Mouse (Mus musculus) hindbrain, embryonic 16.5 days (tissue): Measurements from ENCODE around the gene Gm9195. TPM values are rescaled to one million over a fixed set of nuclear protein-coding genes. Genes with fewer than 3 reads are reported as not detected.
A peak's percentile ranks its signal among the peaks of the same experiment; 100 is the strongest.

Experiments
- ATAC-seq: fragments of 200-750 bp; cut with Nextera tagmentation; 2 replicates; pipeline ENCODE4 v1.8.0; 2017; ENCODE audit warnings: moderate TSS enrichment, moderate library complexity
- H3K27ac ChIP-seq: fragments of 300-500 bp; sonication (generic); 2 replicates; pipeline ENCODE4 v1.5.1; 2014; ENCODE audit warnings: low read depth, mild to moderate bottlenecking, control low read depth, low read length, moderate library complexity
- H3K27me3 ChIP-seq: fragments of 300-500 bp; sonication (generic); replicated peaks from 2 replicates; pipeline ENCODE4 v1.6.1; 2014; ENCODE audit warnings: low read length; ENCODE audit not compliant: control insufficient read depth, insufficient read depth
- H3K36me3 ChIP-seq: fragments of 300-500 bp; sonication (generic); 2 replicates; pipeline ENCODE4 v1.6.1; 2014; ENCODE audit warnings: mild to moderate bottlenecking, low read length, moderate library complexity, mixed read lengths; ENCODE audit not compliant: control insufficient read depth, insufficient read depth
- H3K4me1 ChIP-seq: fragments of 300-500 bp; sonication (generic); 2 replicates; pipeline ENCODE4 v1.6.1; 2014; ENCODE audit warnings: low read depth, low read length; ENCODE audit not compliant: control insufficient read depth, insufficient read depth
- H3K4me2 ChIP-seq: fragments of 300-500 bp; sonication (generic); 2 replicates; pipeline ENCODE4 v1.6.1; 2014; ENCODE audit warnings: mild to moderate bottlenecking, low read length, control low read depth, moderate library complexity
- H3K4me3 ChIP-seq: fragments of 300-500 bp; sonication (generic); 2 replicates; pipeline ENCODE4 v1.5.1; 2014; ENCODE audit warnings: mild to moderate bottlenecking, low read length, control low read depth, moderate library complexity
- H3K9ac ChIP-seq: fragments of 300-500 bp; sonication (generic); 2 replicates; pipeline ENCODE4 v1.6.1; 2014; ENCODE audit warnings: low read depth, mild to moderate bottlenecking, control low read depth, low read length, moderate library complexity
- H3K9me3 ChIP-seq: fragments of 300-500 bp; sonication (generic); 2 replicates; pipeline ENCODE4 v1.6.1; 2014; ENCODE audit warnings: mild to moderate bottlenecking, low read length, moderate library complexity; ENCODE audit not compliant: control insufficient read depth
- WGBS: fragments of 180-500 bp; shearing (Covaris S2); extraction: QIAGEN DNeasy Blood & Tissue Kit; methylation state at CpG from one replicate; pipeline ENCODE4 v1.1.7; 2014; 5-methylcytosine and 5-hydroxymethylcytosine counted together
- polyA plus RNA-seq: library from polyadenylated mRNA; unstranded; fragments of >200 nt; fragmentation: Nextera tagmentation; extraction: Ambion mirVana; gene quantifications from 2 replicates; pipeline ENCODE4 v1.2.1, GENCODE M21; 2015

Gene Gm9195
- polyA plus RNA-seq, 1 experiment from 2014 or later: not detected

- H3K36me3 ChIP-seq: no peaks in the 10 kb centered on the region
- 87% methylated on average over 2 of the region's 2 CpGs for WGBS
- H3K9me3 ChIP-seq: no peaks in the 10 kb centered on the region
- H3K4me2 ChIP-seq: no peak overlapping the region
- no peak overlapping the region for H3K4me3 ChIP-seq
- H3K27me3 ChIP-seq: no peaks in the 10 kb centered on the region
- H3K4me1 ChIP-seq: no peaks in the 10 kb centered on the region
- H3K9ac ChIP-seq: no peak overlapping the region
- H3K27ac ChIP-seq: no peak overlapping the region
- no peak for ATAC-seq
These were observed 31.3 kb downstream of the Gm9195 start for GRCm38 (mm10) chr14:72460291-72460690.

- H3K4me3 ChIP-seq: no peak overlapping the region
- H3K9me3 ChIP-seq: no peaks in the 10 kb centered on the region
- H3K9ac ChIP-seq: no peak overlapping the region
- ATAC-seq: no peak
- WGBS: 88% methylated on average over 1 of the region's 1 CpGs
- no peaks in the 10 kb centered on the region for H3K4me1 ChIP-seq
- H3K27ac ChIP-seq: no peak overlapping the region
- no peaks in the 10 kb centered on the region for H3K27me3 ChIP-seq
- no peaks in the 10 kb centered on the region for H3K36me3 ChIP-seq
- H3K4me2 ChIP-seq: no peak overlapping the region
These were observed 32.7 kb downstream of the Gm9195 start for GRCm38 (mm10) chr14:72458930-72459329.

GRCm38 (mm10) chr14:72447141-72448091 lies 44.2 kb downstream of the Gm9195 start:
- H3K27ac ChIP-seq: no peak overlapping the region
- H3K4me2 ChIP-seq: no peak overlapping the region
- H3K4me1 ChIP-seq: no peaks in the 10 kb centered on the region
- H3K9me3 ChIP-seq: no peaks in the 10 kb centered on the region
- 54% methylated on average over 9 of the region's 9 CpGs for WGBS
- no peak overlapping the region for H3K9ac ChIP-seq
- ATAC-seq: no peak
- no peaks in the 10 kb centered on the region for H3K27me3 ChIP-seq
- no peak overlapping the region for H3K4me3 ChIP-seq
- H3K36me3 ChIP-seq: no peaks in the 10 kb centered on the region

- WGBS: 81% methylated on average over 11 of the region's 11 CpGs
- Histone ChIP-seq H3K9ac (no peak overlapping the region), H3K4me1 (no peaks in the 10 kb centered on the region), H3K27me3 (no peaks in the 10 kb centered on the region), H3K9me3 (no peaks in the 10 kb centered on the region), H3K4me2 (no peak overlapping the region), H3K27ac (no peak overlapping the region), H3K4me3 (no peak overlapping the region), H3K36me3 (no peaks in the 10 kb centered on the region)
- no peak for ATAC-seq
These were observed 48.7 kb downstream of the Gm9195 start for GRCm38 (mm10) chr14:72442936-72443335.

- no peak overlapping the region for H3K4me2 ChIP-seq
- H3K27me3 ChIP-seq: no peaks in the 10 kb centered on the region
- no peak overlapping the region for H3K9ac ChIP-seq
- no peak for ATAC-seq
- no peak overlapping the region for H3K27ac ChIP-seq
- no peak overlapping the region for H3K4me3 ChIP-seq
- no peaks in the 10 kb centered on the region for H3K4me1 ChIP-seq
- H3K9me3 ChIP-seq: no peaks in the 10 kb centered on the region
- WGBS: 87% methylated on average over 7 of the region's 7 CpGs
- no peaks in the 10 kb centered on the region for H3K36me3 ChIP-seq
These were observed 50.7 kb downstream of the Gm9195 start for GRCm38 (mm10) chr14:72440929-72441328.

GRCm38 (mm10) chr14:72440436-72440835 lies 51.2 kb downstream of the Gm9195 start:
- Histone ChIP-seq H3K27ac (no peak overlapping the region), H3K36me3 (no peaks in the 10 kb centered on the region), H3K4me2 (no peak overlapping the region), H3K4me3 (no peak overlapping the region), H3K9me3 (no peaks in the 10 kb centered on the region), H3K4me1 (no peaks in the 10 kb centered on the region), H3K9ac (no peak overlapping the region), H3K27me3 (no peaks in the 10 kb centered on the region)
- ATAC-seq: no peak
- WGBS: 90% methylated on average over 6 of the region's 6 CpGs

- H3K9me3 ChIP-seq: no peaks in the 10 kb centered on the region
- 98% methylated on average over 1 of the region's 1 CpGs for WGBS
- H3K27me3 ChIP-seq: no peaks in the 10 kb centered on the region
- no peak overlapping the region for H3K4me3 ChIP-seq
- no peak for ATAC-seq
- no peak overlapping the region for H3K4me2 ChIP-seq
- no peaks in the 10 kb centered on the region for H3K36me3 ChIP-seq
- H3K9ac ChIP-seq: no peak overlapping the region
- H3K4me1 ChIP-seq: no peaks in the 10 kb centered on the region
- H3K27ac ChIP-seq: no peak overlapping the region
These were observed 52.7 kb downstream of the Gm9195 start for GRCm38 (mm10) chr14:72438976-72439375.

GRCm38 (mm10) chr14:72389696-72390095 lies 101.9 kb downstream of the Gm9195 start:
- ATAC-seq: peak; percentile 82
- no peak overlapping the region for H3K9ac ChIP-seq
- no peak overlapping the region for H3K27ac ChIP-seq
- H3K27me3 ChIP-seq: no peaks in the 10 kb centered on the region
- no peaks in the 10 kb centered on the region for H3K36me3 ChIP-seq
- 60% methylated on average over 1 of the region's 1 CpGs for WGBS
- no peak overlapping the region for H3K4me2 ChIP-seq
- H3K4me3 ChIP-seq: no peak overlapping the region
- H3K4me1 ChIP-seq: no peaks in the 10 kb centered on the region
- no peaks in the 10 kb centered on the region for H3K9me3 ChIP-seq

GRCm38 (mm10) chr14:72389288-72389687 lies 102.3 kb downstream of the Gm9195 start:
- 79% methylated on average over 4 of the region's 4 CpGs for WGBS
- no peak overlapping the region for H3K4me3 ChIP-seq
- H3K4me1 ChIP-seq: no peaks in the 10 kb centered on the region
- no peak for ATAC-seq
- H3K4me2 ChIP-seq: no peak overlapping the region
- H3K9ac ChIP-seq: no peak overlapping the region
- no peak overlapping the region for H3K27ac ChIP-seq
- H3K27me3 ChIP-seq: no peaks in the 10 kb centered on the region
- no peaks in the 10 kb centered on the region for H3K9me3 ChIP-seq
- H3K36me3 ChIP-seq: no peaks in the 10 kb centered on the region
